Mouse (Mus musculus): ENCODE data around the gene Prkg1.

- TF ChIP-seq POLR2A (IDR thresholded peaks at IDR 0.05; ENCODE audit: control insufficient read depth in 1 of 2, insufficient read depth in 1 of 2, low read depth in 1 of 2, low read length in 2 of 2, poor library complexity in 1 of 2) (no peak), RAD21 (IDR thresholded peaks at IDR 0.05; ENCODE audit: low read depth, low read length) (no peak), EP300 (IDR thresholded peaks at IDR 0.05; ENCODE audit: low read depth in 1 of 2, low read length in 2 of 2) (no peak), MAFK (IDR thresholded peaks at IDR 0.05; ENCODE audit: borderline replicate concordance, low read depth, low read length) (no peak), MXI1 (IDR thresholded peaks at IDR 0.05; ENCODE audit: low read depth, low read length) (no peak), TAL1 (IDR thresholded peaks at IDR 0.05; ENCODE audit: low read length) (no peak), MYB (IDR thresholded peaks at IDR 0.05; ENCODE audit: low read depth, low read length) (no peak), SMC3 (IDR thresholded peaks at IDR 0.05; ENCODE audit: low read depth, low read length) (no peak)
Measured at GRCm38 (mm10) chr19:30549854-30550647, 1214.8 kb downstream of the Prkg1 start.

Data from MEL (cell line).